Mouse (Mus musculus) fat pad, adult 2 months (tissue): ENCODE results near the gene Plekhh1.
"Not testable (repeated sequence)": the region's sequence is repeated elsewhere in the genome, so short reads cannot be mapped to it uniquely, and the experiment has no call there.

Experiments used
- DNase-seq: peaks from one replicate; pipeline ENCODE4 v3.0.0-alpha.2; 2011; ENCODE audit warnings: low read depth, low spot score; ENCODE audit errors: extremely low read depth

Plekhh1 gene

DNA sequence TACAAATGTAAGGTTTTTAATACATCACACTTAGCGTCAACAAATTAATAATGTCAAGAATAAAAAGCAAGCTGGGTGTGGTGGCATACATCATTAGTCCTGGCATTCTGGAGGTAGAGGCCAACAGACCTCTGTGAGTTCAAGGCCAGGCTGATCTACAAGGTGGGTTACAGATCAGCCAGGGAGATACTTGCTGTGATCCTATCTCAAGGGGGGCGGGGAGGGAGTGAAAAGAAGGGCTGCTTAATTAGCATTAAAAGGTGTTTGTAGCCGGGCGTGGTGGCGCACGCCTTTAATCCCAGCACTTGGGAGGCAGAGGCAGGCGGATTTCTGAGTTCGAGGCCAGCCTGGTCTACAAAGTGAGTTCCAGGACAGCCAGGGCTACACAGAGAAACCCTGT is 1.4 kb upstream of the Plekhh1 start:
- DNase-seq, result not testable (repeated sequence)

DNA sequence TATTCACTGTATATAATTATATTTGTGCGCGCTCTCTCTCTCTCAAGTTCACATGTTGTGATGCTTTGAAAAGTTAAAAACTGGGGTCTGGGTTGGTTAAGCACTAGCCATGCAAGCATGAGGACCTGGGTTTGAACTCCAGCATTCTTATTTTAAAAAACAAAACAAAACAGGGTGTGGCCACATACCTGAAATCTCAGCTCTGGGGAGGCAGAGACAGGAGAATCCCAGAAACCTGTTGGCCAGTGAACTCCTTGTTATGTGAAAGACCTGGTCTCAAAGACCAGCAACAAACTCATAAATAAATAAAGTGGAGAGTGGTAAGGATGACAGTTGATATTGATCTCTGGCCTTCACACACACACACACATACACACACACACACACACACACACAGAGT is 5.4 kb downstream of the Plekhh1 start:
- DNase-seq, result no peak

DNA sequence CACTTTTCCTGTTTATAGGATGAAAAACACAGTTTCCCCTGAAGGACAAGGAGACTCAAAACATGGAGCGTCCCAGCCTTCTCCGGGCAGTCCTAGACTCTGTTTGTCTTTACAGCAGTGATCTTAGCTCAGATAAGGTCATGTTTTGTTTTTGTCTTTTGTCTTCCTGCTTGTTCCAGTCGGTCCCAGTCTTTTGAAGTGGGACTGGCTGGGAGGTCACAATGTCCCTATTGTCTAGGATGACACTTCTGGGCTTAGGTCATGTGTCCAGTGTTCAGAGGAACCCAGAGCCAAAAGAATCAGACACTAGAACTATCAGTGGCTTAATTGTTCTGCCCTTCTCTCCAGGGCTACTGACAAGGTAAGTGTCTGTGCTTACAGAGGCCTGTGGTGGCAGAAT is 6.4 kb downstream of the Plekhh1 start:
- DNase-seq, result no peak

DNA sequence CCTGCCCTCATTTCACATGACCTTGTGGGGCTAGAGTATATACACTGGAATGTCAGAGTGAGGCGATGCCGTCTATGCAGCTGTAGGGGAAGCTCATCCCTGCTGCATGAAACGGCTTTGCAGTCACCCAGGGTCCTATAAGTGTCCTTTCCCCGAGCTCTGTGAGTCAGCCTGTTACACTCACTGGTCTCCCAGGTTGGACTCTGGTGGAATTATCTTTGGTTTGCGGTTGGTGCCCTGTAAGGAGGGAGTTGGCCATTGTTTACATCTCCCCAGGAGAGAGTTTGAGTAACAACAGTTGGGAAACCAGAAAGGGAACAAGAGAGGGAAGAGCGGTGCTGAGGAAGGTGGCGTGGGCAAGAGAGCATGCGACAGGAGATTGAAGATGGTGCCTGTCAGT is 10.7 kb downstream of the Plekhh1 start:
- no peak for DNase-seq

DNA sequence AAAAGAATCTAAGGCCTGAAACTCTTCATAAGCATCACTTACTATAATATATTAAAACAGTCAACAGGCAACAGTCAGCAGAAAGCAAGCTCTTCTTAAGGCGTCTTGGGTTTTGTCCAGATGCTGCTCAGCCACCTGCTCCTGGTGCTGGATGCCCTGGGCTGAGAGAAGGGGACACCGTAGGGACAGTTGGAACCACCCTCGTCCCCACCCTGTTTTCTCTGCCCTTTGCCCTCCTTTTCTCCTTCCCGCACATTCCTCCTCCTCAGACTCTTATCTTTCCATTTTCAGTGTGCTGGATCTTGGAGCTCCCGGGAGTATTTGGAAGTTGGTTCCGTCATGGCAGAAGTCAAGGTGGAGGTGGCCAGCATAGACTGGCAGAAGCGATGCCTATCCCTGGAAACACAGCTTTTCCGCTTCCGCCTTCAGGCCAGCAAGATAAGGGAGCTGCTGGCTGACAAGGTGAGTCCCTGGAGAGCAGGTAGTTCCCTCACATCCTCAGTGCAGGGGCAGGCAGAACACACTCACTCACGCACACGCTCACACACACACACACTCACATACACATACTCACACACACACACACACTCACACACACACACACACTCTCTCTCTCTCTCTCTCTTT is 11.4 kb downstream of the Plekhh1 start:
- no peak for DNase-seq

DNA sequence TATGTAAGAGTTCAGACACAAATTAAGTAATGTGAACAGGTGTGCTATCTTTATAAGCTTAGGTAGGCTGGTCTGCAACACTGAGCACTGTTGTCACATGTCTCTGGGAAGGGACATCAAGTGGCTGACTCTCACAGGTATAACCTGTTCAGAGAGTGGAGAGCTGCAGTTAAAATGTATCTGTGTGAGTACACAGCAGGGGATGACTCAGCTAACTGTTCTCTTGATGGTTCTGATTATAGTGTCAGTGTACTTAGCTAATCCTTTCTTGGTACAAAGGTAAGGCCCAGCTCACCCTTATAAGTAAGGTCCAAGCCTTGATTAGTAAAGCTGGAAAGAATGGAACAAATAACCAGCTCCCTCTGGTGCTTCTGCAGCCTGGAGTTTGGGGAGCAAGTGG is 12.5 kb downstream of the Plekhh1 start:
- peak; percentile 94 for DNase-seq

DNA sequence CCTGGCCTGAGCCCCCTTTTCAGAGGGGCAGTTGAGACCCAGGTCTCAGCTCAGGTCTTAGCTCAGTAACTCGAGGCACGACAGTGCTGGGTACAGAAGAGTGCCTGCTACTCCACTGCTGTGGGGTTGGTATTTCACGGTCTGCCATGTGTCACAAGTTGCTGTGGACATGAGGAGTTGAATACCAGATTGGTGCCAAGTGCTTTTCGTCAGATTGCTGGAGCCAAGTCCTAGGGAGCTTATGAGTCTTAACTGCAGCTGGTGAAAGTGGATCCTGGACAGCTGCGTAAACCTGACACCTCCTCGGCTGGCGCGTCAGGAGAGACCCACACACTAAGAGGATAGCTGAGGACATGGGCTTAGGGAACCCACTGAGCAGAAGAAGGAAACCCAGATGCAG is 15.7 kb downstream of the Plekhh1 start:
- DNase-seq, result peak; percentile 86

DNA sequence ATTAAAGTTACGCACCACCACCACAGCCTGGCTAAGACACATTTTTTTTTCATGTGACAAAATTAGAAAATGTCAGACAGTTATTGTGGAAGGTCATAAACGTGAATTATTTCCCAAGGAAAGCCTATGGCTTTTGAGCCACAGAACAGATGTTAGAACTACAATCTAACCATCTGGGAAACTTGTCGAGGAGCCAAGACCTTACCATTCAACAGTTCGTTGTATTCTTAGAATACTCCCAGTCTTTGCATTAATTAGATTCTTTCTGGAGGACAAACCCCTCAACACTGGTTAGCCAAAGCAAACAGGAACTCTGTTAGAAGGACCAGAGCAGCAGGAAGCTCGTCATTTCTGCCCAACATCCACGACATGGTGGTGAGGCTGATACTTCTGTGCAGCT is 17.2 kb downstream of the Plekhh1 start:
- no peak for DNase-seq

DNA sequence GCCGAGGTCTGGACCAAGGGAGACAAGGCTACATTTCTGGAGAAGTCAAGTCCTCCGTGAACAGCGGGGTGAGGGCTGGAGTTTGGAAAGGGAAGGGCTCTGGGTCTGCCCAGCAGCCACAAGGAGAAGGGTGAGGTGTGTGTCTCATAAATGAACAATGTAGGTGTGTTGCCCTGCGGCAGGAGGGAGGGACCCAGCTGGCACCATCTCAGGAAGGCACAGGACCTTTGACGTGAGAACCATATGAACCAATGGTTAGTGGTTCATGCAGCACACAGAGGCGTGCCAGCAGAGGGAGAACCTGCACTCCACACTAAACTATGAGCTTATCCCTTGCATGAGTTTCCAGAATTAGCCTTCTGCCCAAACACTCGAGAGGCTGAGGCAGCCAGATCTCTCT is 18.2 kb downstream of the Plekhh1 start:
- no peak for DNase-seq

DNA sequence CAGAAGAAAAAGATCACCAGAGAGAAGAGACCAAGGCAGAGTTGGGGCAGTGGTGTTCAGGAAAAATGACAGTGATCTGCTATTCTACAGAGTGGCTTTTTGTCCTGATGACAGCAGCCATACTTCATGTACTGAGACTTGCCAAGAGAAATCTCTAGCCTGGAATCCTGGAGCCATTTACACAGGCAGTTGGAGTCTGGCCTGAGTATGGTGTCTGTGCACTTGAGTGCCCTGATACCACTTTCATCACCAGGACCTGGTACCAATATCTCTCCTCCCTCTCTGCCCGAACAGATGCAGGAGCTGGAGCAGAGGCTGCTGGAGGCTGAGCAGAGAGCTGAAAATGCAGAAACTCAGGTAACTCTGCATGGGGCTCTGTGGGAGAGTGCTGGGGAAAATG is 19.9 kb downstream of the Plekhh1 start:
- DNase-seq, result no peak

DNA sequence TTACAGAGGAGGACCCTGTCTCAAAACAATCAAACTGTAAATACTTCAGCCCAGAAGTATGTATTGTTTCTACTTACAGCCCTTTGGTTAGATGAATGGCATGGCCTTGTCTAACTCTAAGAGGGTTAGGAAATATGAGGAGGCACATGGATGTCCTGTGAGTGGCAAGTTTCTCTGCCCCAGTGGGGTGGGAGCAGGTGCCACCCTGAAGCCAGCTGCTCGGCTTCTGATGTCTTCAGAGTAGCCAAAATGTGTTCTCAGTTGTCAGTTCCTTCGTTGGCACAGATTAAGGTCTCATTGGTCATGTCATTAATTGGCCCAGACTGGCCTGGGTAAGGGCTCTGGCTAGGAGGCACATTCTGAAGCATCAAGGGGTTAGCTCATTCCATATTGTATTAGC is 20.8 kb downstream of the Plekhh1 start:
- no peak for DNase-seq

DNA sequence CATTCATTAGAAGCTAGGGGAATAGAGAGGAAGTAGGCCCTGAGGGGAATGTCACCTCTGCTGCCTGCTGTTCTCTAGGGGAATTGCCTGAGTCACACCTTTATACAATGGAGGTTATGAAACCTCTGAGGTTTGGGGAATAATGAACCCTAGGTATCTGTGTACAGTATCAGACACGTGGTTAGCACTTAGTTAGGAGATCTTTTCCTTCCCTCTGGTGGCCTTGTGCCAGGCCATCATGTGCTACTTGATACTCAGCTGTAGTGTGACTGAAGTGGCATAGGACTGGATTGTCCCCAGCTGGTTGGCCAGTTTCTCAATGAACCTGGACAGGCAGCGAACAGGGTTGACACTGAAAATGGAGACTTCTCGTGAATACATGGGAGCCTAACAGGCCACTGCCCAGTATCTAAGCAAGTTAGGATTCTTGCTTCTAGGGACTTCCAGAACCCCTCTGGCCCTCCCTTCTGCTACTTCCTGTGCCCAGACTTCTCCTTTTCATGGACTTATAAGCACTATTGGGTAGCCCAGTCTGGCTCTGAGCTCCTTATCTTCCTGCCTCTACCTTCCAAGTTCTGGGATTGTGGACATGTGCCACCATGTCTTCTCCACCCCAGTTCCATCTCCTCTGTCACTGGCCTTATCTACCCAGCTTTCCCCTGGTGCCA is 21.7 kb downstream of the Plekhh1 start:
- DNase-seq, result no peak

DNA sequence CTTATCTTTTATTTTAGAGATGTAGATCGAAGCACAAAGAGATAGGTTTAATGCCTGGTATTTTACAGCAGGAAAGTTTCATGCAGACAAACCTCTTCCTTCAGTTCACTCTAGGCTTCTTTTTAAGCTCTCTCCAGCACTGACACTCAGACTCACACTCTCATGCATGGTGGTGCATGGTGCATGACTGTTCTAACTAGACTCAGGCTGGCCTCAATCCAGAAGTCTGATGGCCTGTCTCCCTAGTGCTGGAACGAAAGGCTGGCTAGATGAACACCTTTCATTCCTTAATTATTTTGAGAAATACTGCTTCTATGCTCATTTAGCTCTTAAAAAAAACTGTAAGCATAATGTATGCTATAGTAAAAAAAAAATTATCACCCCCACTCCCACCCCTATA is 23.1 kb downstream of the Plekhh1 start:
- no peak for DNase-seq

DNA sequence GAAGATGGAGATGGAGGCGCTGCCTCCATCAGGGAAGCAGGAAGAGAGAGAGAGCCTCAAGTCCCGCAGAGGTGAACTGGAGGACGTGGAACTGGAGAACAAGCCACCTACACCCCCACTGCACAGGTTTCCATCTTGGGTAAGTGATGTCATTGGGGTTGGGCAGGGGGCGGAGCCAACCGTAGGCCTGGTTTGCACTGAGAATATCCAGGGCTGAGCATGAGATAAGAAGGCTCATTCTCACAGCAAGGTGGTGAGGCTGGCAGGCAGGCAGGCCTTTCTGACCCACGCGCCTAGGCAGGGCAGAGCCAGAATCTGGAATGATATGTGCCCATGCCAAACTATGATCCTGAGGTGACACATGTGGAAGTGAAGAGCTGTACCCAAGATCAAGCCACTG is 26.3 kb downstream of the Plekhh1 start:
- no peak for DNase-seq

DNA sequence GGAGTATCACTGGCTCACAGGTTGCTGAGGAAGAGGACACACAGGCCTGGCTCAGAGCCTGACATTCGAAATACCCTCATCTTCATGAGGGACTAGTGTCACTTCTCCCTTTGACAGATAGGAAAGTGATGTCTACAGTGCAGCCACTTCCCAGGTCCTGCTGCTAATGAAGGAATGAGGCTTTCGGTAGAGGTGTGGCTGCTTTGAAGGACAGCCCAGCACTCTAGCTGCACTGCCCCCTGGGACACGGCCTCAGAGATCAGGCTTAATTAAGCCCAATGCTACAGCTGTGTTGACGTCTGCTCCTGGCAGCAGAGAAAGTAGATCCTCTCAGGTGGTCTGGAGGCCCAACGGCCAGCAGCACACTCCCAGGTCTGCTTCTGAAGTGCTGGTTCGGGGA is 30.6 kb downstream of the Plekhh1 start:
- DNase-seq, result no peak

DNA sequence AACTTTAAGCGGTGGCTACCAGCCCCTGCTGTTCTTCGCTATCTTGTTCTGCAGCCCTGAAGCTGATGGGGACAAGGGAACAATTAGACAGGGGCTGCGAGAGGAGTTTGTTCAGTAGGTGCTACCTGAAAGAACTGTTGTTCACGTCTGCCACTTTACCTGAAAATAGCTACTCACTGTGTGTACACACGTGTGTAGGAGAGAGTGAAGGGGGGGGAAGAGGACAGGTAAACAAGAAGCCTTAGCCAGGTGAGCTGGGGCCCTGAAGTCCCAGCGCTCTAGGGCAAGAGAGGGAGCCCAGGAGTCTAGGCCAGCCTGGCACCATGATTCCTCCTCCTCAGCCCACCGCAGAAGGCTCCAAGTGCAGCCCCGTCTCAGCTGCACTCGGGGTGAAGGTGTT is 31.2 kb downstream of the Plekhh1 start:
- DNase-seq, result no peak

DNA sequence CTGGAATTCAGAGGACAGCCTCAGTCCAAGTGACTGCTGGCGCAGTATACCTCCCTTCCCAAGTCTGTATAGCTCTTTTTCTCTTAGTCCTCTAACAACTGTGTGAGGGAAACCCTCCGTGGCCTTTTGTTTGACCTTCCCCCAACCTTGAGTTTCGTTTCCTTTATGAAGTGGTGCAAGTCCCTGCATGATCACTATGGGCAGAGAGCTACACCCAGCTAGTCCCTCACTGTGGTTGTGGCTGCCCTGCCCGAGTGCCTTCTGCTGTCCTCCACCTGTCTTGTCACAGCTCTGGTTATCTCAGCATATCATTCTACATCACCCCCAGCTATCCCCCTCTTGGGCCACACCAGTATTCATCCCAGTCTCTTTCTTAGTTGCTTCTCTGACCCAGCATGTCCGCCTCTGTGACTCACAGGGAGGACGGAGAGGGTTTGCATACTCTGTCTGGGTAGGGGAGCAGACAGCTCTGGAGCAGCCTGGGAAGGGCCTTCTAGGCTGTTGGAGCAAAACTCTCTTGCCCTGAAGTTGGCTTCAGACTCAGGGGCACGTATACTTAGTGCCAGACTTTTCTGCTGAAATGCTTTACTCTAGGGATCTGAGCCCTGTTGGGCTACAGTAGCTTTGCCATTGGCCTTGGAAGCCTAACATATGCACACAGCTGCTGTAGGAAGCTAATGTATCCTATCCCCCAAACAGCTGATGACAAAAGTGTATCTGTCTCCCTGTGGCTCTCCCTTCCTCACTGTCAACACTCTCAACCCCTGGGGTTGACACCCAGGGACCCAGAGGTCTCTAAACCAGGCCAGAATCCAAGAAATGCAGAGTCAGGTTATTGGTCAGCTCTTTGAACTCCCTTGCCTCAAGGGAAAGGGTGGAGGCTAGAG is 32.0 kb downstream of the Plekhh1 start:
- DNase-seq, result no peak

DNA sequence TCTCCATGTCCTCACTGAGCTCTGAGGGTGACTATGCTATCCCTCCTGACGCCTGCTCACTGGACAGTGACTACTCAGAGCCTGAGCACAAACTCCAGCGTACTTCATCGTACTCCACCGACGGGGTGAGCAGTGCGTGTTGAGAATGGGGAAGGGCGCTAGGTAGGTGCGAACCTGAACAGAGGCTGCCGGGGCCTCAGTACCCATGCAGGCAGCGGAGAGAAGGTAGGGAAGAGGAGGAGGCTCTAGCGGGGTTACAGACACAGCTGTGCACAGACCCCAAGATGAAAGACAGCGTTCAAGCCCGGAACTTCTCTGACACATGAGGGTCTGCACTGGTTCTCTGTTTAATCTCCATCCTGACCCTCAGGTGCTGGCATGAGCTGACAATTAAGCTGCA is 35.5 kb downstream of the Plekhh1 start:
- no peak for DNase-seq

DNA sequence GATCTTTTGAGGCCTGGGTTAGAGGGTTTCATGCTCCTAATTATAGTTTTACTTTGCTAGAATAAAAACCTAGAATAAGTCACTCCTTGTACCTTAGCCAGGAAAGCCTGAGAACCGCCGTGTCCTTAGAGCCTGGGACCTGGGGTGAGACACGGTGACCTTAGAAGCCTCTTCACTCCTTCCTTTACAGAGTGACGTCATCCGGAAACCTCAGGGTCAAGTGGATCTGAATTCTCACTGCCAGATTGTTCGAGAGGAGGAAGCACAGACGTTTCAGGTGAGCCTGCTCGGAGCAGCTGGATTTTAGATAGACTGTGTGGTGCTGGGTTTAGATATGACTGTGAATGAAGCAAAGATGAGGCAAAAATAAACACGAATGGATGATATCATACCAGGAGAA is 37.5 kb downstream of the Plekhh1 start:
- DNase-seq, result no peak

DNA sequence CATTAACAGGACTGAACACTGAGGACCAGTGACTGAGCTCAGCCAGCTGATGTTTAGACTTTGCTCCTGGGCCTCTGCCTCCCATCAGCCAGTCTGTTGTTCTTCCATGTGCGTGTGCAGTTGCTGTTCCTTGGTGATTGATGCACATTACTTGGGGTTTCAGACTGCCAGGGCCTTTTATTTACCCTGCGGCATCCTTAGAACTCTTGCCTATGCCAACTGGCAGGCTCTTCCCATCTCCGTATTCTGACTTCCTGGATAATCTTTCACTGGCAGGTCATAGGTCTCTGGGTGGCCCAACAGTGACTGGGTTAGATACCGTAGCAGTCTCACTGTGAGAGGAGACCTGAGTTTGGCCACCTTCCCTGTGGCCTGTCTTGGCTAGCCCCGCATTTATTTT is 38.6 kb downstream of the Plekhh1 start:
- no peak for DNase-seq

DNA sequence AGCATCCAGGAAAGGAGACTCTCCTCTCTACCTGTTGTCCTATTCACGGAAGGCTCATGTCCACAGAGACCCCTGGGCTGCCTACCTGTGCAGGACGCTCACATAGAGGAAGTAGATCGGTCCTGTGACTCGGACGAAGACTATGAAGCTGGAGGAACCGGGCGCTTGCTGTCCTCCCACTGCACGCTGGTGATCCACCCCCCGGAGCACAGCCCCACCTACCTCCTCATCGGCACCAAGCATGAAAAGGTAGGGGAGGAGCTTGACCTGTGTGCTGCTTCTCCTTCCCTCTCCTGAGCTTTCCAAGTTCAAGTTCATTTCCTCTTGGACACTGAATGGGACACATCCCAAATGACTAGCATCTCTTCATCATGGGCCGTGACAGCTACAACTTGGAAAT is 39.3 kb downstream of the Plekhh1 start:
- DNase-seq, result no peak

DNA sequence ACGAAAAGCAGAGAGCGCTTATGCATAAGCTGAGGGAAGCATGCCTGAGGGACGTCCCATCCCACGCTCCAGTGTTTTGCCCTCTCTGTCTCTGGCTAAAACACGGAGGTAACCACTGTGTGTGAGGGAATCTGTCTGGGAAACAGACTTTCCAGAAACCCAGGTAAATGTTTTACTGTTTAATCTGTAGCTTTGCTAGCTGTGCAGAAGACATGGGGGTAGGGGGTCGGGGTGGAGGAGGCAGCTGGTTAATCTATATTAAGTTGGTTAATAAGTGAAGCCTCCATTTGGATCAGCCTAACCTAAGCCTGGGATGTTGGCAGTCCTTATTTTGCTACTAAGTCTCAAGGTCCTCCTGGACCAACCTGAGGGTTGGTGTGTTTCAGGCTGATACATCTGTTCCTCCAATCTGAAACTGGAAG is 40.2 kb downstream of the Plekhh1 start:
- DNase-seq, result no peak
